8 mouse cellular contexts compared by ENCODE assay signal in genomic region chr8:13105087-13105881, GRCm38 (mm10). TPM values are rescaled to one million over a fixed set of nuclear protein-coding genes. Genes with fewer than 3 reads are reported as not detected.
DNase-seq lines count a peak whose midpoint lies in the region; ATAC-seq and TF ChIP-seq lines count a peak whose summit lies in the region.

Gene Pcid2 (minus strand): TSS chr8:13105459.
Gene Cul4a (plus strand): TSS chr8:13105621.

- H3K9me3 ChIP-seq in heart, embryonic 11.5 days (replicated peaks; ENCODE audit: control insufficient read depth, low read length), result no peaks in the 10 kb centered on the region
- no peaks in the 10 kb centered on the region for H3K9me3 ChIP-seq in kidney, embryonic 16.5 days (ENCODE audit: low read length)

- peak within 1 kb of the TSS; percentile 92 for H3K4me2 ChIP-seq in heart, embryonic 11.5 days
- peak within 1 kb of the TSS; percentile 95 for H3K4me2 ChIP-seq in kidney, embryonic 16.5 days (replicated peaks; ENCODE audit: low read depth, low read length)
- peak within 1 kb of the TSS; percentile 99 for H3K4me2 ChIP-seq in myocyte (ENCODE audit: low read depth)

- peak within 1 kb of the TSS; percentile 72 for H3ac ChIP-seq in myocyte (ENCODE audit: control insufficient read depth, insufficient read length)

- peak within 1 kb of the TSS; percentile 98 for H3K4me3 ChIP-seq in heart, embryonic 11.5 days (ENCODE audit: low read depth, low read length)
- H3K4me3 ChIP-seq in kidney, embryonic 16.5 days (ENCODE audit: low read length), result peak within 1 kb of the TSS; percentile 76
- H3K4me3 ChIP-seq in liver, adult 2 months (ENCODE audit: insufficient read depth, low read depth, low read length), result peak within 1 kb of the TSS; percentile 97
- H3K4me3 ChIP-seq in myocyte, result peak within 1 kb of the TSS; percentile 86

- peaks cover 44% of the 10 kb centered on the region for H3K79me2 ChIP-seq in liver, adult 2 months (ENCODE audit: control insufficient read depth, insufficient read depth, low read length)
- H3K79me2 ChIP-seq in myocyte (ENCODE audit: control insufficient read depth, insufficient read depth), result peaks cover 74% of the 10 kb centered on the region

- H3K9ac ChIP-seq in heart, embryonic 11.5 days (ENCODE audit: low read depth, low read length), result peak within 1 kb of the TSS; percentile 96
- peak within 1 kb of the TSS; percentile 97 for H3K9ac ChIP-seq in kidney, embryonic 16.5 days (replicated peaks; ENCODE audit: low read length)
- H3K9ac ChIP-seq in liver, adult 2 months (ENCODE audit: low read depth, low read length), result peak within 1 kb of the TSS; percentile 99

- TF ChIP-seq CTCF in liver, adult 2 months (IDR thresholded peaks at IDR 0.05; ENCODE audit: low read depth, low read length), result peak; percentile 71

- WGBS in heart, embryonic 11.5 days (ENCODE audit: insufficient replicate concordance), result under 1% methylated on average over 75 of the region's 87 CpGs
- under 1% methylated on average over 74 of the region's 87 CpGs for WGBS in kidney, embryonic 16.5 days
- WGBS in liver, adult 2 months, result under 1% methylated on average over 80 of the region's 87 CpGs

- peak; percentile 87 for TF ChIP-seq POLR2A in liver, adult 2 months (IDR thresholded peaks at IDR 0.05; ENCODE audit: extremely low read depth, insufficient read depth, low read length)
- TF ChIP-seq POLR2A in myocyte (IDR thresholded peaks at IDR 0.05; ENCODE audit: insufficient read length, low read depth), result peak; percentile 91

- peak; percentile 97 for DNase-seq in B cell, adult 2 months
- peak; percentile 99 for DNase-seq in brain, adult 2 months (ENCODE audit: low read depth, low spot score)
- peak; percentile 84 for DNase-seq in liver, adult 2 months (ENCODE audit: extremely low read depth, low read depth, low spot score)
- peak; percentile 99 for DNase-seq in splenic B cell, adult 2 months (ENCODE audit: low read depth, low spot score)

- peaks cover 25% of the 10 kb centered on the region for H3K4me1 ChIP-seq in heart, embryonic 11.5 days (ENCODE audit: control insufficient read depth, insufficient read depth, low read length)
- H3K4me1 ChIP-seq in kidney, embryonic 16.5 days (ENCODE audit: insufficient read depth, low read length), result peaks cover 30% of the 10 kb centered on the region
- H3K4me1 ChIP-seq in liver, adult 2 months (ENCODE audit: control insufficient read depth, insufficient read depth, low read length), result peaks cover 16% of the 10 kb centered on the region

- peak within 1 kb of the TSS; percentile 96 for H3K27ac ChIP-seq in heart, embryonic 11.5 days (ENCODE audit: low read depth, low read length)
- H3K27ac ChIP-seq in kidney, embryonic 16.5 days (ENCODE audit: low read length), result peak within 1 kb of the TSS; percentile 92
- H3K27ac ChIP-seq in liver, adult 2 months (replicated peaks; ENCODE audit: insufficient read depth, low read depth, low read length), result peak within 1 kb of the TSS; percentile 98

- H3K36me3 ChIP-seq in heart, embryonic 11.5 days (ENCODE audit: control insufficient read depth, insufficient read depth, low read length), result no peaks in the 10 kb centered on the region
- peaks cover 6% of the 10 kb centered on the region for H3K36me3 ChIP-seq in kidney, embryonic 16.5 days (ENCODE audit: insufficient read depth, low read length)
- peaks cover 2% of the 10 kb centered on the region for H3K36me3 ChIP-seq in liver, adult 2 months (ENCODE audit: control insufficient read depth, insufficient read depth, low read length)
- H3K36me3 ChIP-seq in myocyte (ENCODE audit: control insufficient read depth, insufficient read depth), result no peaks in the 10 kb centered on the region
- no peaks in the 10 kb centered on the region for H3K36me3 ChIP-seq in splenic B cell, adult 2 months (ENCODE audit: control insufficient read depth, insufficient read depth, low read length, poor library complexity, severe bottlenecking)

- H3K27me3 ChIP-seq in heart, embryonic 11.5 days (ENCODE audit: control insufficient read depth, insufficient read depth, low read length), result no peaks in the 10 kb centered on the region
- H3K27me3 ChIP-seq in kidney, embryonic 16.5 days (ENCODE audit: insufficient read depth, low read length), result no peaks in the 10 kb centered on the region
- H3K27me3 ChIP-seq in liver, adult 2 months (ENCODE audit: control insufficient read depth, insufficient read depth, low read length), result no peaks in the 10 kb centered on the region
- no peaks in the 10 kb centered on the region for H3K27me3 ChIP-seq in myocyte (ENCODE audit: control insufficient read depth, insufficient read depth, insufficient read length)
- no peaks in the 10 kb centered on the region for H3K27me3 ChIP-seq in splenic B cell, adult 2 months (ENCODE audit: control insufficient read depth, insufficient read depth, low read length, poor library complexity, severe bottlenecking)

- ATAC-seq in erythroblast, adult 5-6 weeks (replicated peaks; ENCODE audit: low FRiP score, poor library complexity, severe bottlenecking), result peak; percentile 77
- peak; percentile 98 for ATAC-seq in heart, embryonic 11.5 days (replicated peaks; ENCODE audit: insufficient number of reproducible peaks, low FRiP score, low TSS enrichment)
- peak; percentile 96 for ATAC-seq in kidney, embryonic 16.5 days (ENCODE audit: low FRiP score, low TSS enrichment)

TF ChIP-seq in myocyte, 11 proteins besides CTCF, POLR2A, EP300 and RAD21:
- TF ChIP-seq MAX (IDR thresholded peaks at IDR 0.05; ENCODE audit: low read depth) (no peak), SRF (IDR thresholded peaks at IDR 0.05; ENCODE audit: control insufficient read depth, insufficient read length, low read depth) (no peak), POLR2AphosphoS2 (IDR thresholded peaks at IDR 0.05; ENCODE audit: insufficient read length, low read depth) (peak; percentile 82), MYOG (IDR thresholded peaks at IDR 0.05; ENCODE audit: control insufficient read depth in 1 of 3, insufficient read depth in 1 of 3, insufficient read length in 2 of 3, low read depth in 2 of 3) (peak in 1 of 3 experiments; percentile 32), MYOD1 (IDR thresholded peaks at IDR 0.05; ENCODE audit: control insufficient read depth in 1 of 3, insufficient read length in 2 of 3, low read depth in 2 of 3) (no peak), USF1 (IDR thresholded peaks at IDR 0.05; ENCODE audit: low read depth) (no peak), CEBPB (IDR thresholded peaks at IDR 0.05; ENCODE audit: insufficient read depth, poor library complexity, severe bottlenecking) (no peak)

RNA-seq across cellular contexts. Expression of gene Pcid2, which starts in this region (rescaled TPM):
- total RNA-seq in erythroblast, adult 5-6 weeks (2015; ENCODE audit: low replicate concordance), result 7.5 and 8.6 TPM in 2 replicates
- total RNA-seq in erythroblast, adult 5-6 weeks (2017; ENCODE audit: low replicate concordance), result 7.8 and 12.1 TPM in 2 replicates
- polyA plus RNA-seq in heart, embryonic 11.5 days (2014; fragmentation: Nextera tagmentation; extraction: Ambion mirVana), result 29.1 and 30.1 TPM in 2 replicates
- 46.5 and 49.9 TPM in 2 replicates for polyA plus RNA-seq in kidney, embryonic 16.5 days (2015; fragmentation: Nextera tagmentation; extraction: Ambion mirVana)
- total RNA-seq in liver, adult 2 months (2014; rRNA removed), result 7.0 and 11.2 TPM in 2 replicates
- polyA plus RNA-seq in liver, adult 2 months (2012; rRNA removed), result 11.6 and 12.2 TPM in 2 replicates
- 19.5 TPM for polyA plus RNA-seq in myocyte (2012; fragmentation: generic; extraction: Trizol)

RNA-seq across cellular contexts. Expression of gene Cul4a, which starts in this region (rescaled TPM):
- 390 and 405 TPM in 2 replicates for total RNA-seq in erythroblast, adult 5-6 weeks (2015; ENCODE audit: low replicate concordance)
- 552 and 664 TPM in 2 replicates for total RNA-seq in erythroblast, adult 5-6 weeks (2017; ENCODE audit: low replicate concordance)
- polyA plus RNA-seq in heart, embryonic 11.5 days (2014; fragmentation: Nextera tagmentation; extraction: Ambion mirVana), result 111 and 130 TPM in 2 replicates
- polyA plus RNA-seq in kidney, embryonic 16.5 days (2015; fragmentation: Nextera tagmentation; extraction: Ambion mirVana), result 109 and 113 TPM in 2 replicates
- total RNA-seq in liver, adult 2 months (2014; rRNA removed), result 85.4 and 95.0 TPM in 2 replicates
- polyA plus RNA-seq in liver, adult 2 months (2012; rRNA removed), result 42.4 and 46.0 TPM in 2 replicates
- 61.3 TPM for polyA plus RNA-seq in myocyte (2012; fragmentation: generic; extraction: Trizol)

Comparison
In these comparisons a context has a peak if more than half of its experiments do, and no peak if none do; other contexts are left out.
1. Peak in every context shown above with its lines: DNase-seq, ATAC-seq, H3K4me3 ChIP-seq and H3K27ac ChIP-seq.